Mouse (Mus musculus): Measurements from ENCODE around the gene Apmap.

DNA sequence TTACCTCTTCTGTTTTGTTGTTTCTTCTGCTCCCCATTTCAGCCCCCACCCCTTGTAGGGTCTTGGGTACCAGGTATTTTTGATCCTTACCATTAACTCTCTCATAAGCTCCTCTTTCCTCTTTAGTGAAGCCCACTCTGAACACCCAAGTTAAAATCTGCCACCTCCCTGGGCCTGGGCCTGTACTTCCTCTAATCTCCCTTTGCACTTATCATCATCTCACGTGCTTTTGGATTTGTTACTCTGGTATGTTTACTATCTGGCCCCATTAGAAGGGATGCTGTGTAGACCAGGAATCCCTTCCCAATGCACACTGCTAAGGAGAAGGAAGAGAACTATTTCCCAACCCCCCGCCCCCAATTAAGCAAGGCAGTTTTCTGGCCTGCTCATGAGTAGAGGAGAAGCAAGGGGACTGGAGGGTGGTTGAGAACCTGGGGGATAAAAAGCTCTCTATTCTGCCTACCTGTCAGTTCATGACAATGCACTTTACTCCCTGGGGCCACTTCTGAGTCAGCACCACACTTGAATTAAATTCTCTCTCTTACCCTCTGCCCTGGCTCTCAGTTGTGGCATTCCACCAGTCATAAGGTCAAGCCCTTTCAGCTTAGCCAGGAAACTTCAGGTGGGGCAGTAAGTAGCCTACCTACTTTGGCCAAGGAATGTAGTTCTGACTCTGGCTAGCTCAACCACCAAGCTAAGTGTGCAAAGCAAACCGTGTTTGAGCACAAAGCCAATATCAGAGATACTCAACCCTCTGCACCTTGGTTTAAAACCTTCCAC lies 12.8 kb downstream of the Apmap start:
- TF ChIP-seq CTCF (IDR thresholded peaks at IDR 0.05; ENCODE audit: control insufficient read depth, insufficient read depth, low read length) (no peak), POLR2A (IDR thresholded peaks at IDR 0.05; ENCODE audit: borderline replicate concordance, control insufficient read depth, low read depth, low read length) (no peak)
